Mouse (Mus musculus) forebrain, embryonic 14.5 days (tissue): Measurements from ENCODE around the gene Sema6d. TPM values are rescaled to one million over a fixed set of nuclear protein-coding genes. Genes with fewer than 3 reads are reported as not detected.
A peak's percentile ranks its signal among the peaks of the same experiment; 100 is the strongest.

Experiments used
- ATAC-seq: fragments of 200-750 bp; cut with Nextera tagmentation; 2 replicates; pipeline ENCODE4 v1.8.0; 2017; ENCODE audit warnings: mild to moderate bottlenecking, moderate library complexity
- DNase-seq: peaks from one replicate; pipeline ENCODE4 v3.0.0-alpha.2; 2015; ENCODE audit warnings: low spot score
- H3K27ac ChIP-seq: fragments of 300-500 bp; sonication (generic); 2 replicates; pipeline ENCODE4 v1.5.1; 2014; ENCODE audit warnings: low read depth, mild to moderate bottlenecking, control low read depth, low read length, moderate library complexity
- H3K27me3 ChIP-seq: fragments of 300-500 bp; sonication (generic); replicated peaks from 2 replicates; pipeline ENCODE4 v1.6.1; 2014; ENCODE audit warnings: low read length, control low read depth, mixed read lengths; ENCODE audit not compliant: control insufficient read depth, insufficient read depth
- H3K36me3 ChIP-seq: fragments of 300-500 bp; sonication (generic); 2 replicates; pipeline ENCODE4 v1.6.1; 2014; ENCODE audit warnings: low read length, control low read depth; ENCODE audit not compliant: control insufficient read depth, insufficient read depth
- H3K4me1 ChIP-seq: fragments of 300-500 bp; sonication (generic); 2 replicates; pipeline ENCODE4 v1.6.1; 2014; ENCODE audit warnings: antibody characterized with exemption, low read length, control low read depth; ENCODE audit not compliant: control insufficient read depth, insufficient read depth
- H3K4me2 ChIP-seq: fragments of 300-500 bp; sonication (generic); 2 replicates; pipeline ENCODE4 v1.6.1; 2014; ENCODE audit warnings: mild to moderate bottlenecking, control low read depth, low read length
- H3K4me3 ChIP-seq: fragments of 300-500 bp; sonication (generic); 2 replicates; pipeline ENCODE4 v1.5.1; 2014; ENCODE audit warnings: low read depth, low read length, control low read depth
- H3K9ac ChIP-seq: fragments of 300-500 bp; sonication (generic); 2 replicates; pipeline ENCODE4 v1.6.1; 2014; ENCODE audit warnings: mild to moderate bottlenecking, low read length, control low read depth, moderate library complexity
- H3K9me3 ChIP-seq: fragments of 300-500 bp; sonication (generic); replicated peaks from 2 replicates; pipeline ENCODE4 v1.6.1; 2016; ENCODE audit warnings: low read length, control low read depth, mixed read lengths; ENCODE audit not compliant: control insufficient read depth
- WGBS: fragments of 180-500 bp; shearing (Covaris S2); extraction: QIAGEN DNeasy Blood & Tissue Kit; methylation state at CpG from one replicate; pipeline ENCODE4 v1.1.7; 2014; 5-methylcytosine and 5-hydroxymethylcytosine counted together
- polyA plus RNA-seq: library from polyadenylated mRNA; unstranded; fragments of >200 nt; fragmentation: Nextera tagmentation; extraction: Ambion mirVana; gene quantifications from 2 replicates; pipeline ENCODE4 v1.2.1, GENCODE M21; 2014

Gene Sema6d
- polyA plus RNA-seq, 1 experiment from 2014 or later, result 15.7 TPM

DNA sequence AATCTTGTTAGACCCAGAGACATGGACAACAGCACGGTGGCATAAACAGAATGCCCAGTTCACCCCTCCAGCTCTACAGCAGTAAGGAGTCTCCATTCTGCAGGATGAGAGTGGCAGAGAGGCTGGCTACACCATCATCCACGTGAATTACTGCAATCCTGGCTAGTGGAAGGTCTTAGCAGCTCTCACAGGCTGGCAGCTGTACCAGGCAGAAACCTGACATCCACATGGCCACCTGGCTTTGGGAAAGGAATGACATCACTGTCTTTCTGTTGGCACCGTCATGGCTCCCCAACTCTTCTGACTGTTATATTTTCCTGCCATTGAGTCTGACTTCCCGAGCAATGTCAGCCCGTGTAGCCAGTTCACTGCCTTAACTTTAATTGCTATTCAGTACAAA, 474.0 kb downstream of the Sema6d start:
- ATAC-seq, result no peak
- WGBS, result 87% methylated on average over 5 of the region's 5 CpGs
- H3K4me3 ChIP-seq, result no peak overlapping the region
- H3K27me3 ChIP-seq, result no peaks in the 10 kb centered on the region
- no peak overlapping the region for H3K4me2 ChIP-seq
- H3K27ac ChIP-seq, result no peak overlapping the region
- no peaks in the 10 kb centered on the region for H3K4me1 ChIP-seq
- H3K9me3 ChIP-seq, result no peaks in the 10 kb centered on the region
- no peak for DNase-seq
- H3K36me3 ChIP-seq, result no peaks in the 10 kb centered on the region
- H3K9ac ChIP-seq, result no peak overlapping the region

GRCm38 (mm10) chr2:124573734-124574133, 484.0 kb downstream of the Sema6d start:
- DNase-seq (no peak), ATAC-seq (no peak)
- no peak overlapping the region for H3K4me3 ChIP-seq
- H3K9ac ChIP-seq, result no peak overlapping the region
- H3K9me3 ChIP-seq, result no peaks in the 10 kb centered on the region
- H3K27me3 ChIP-seq, result no peaks in the 10 kb centered on the region
- H3K27ac ChIP-seq, result no peak overlapping the region
- H3K4me1 ChIP-seq, result no peaks in the 10 kb centered on the region
- H3K4me2 ChIP-seq, result no peak overlapping the region
- 83% methylated on average over 4 of the region's 4 CpGs for WGBS
- no peaks in the 10 kb centered on the region for H3K36me3 ChIP-seq

- Histone ChIP-seq H3K9ac (no peak overlapping the region), H3K27ac (no peak overlapping the region), H3K4me1 (no peaks in the 10 kb centered on the region), H3K9me3 (no peaks in the 10 kb centered on the region), H3K27me3 (no peaks in the 10 kb centered on the region), H3K36me3 (no peaks in the 10 kb centered on the region), H3K4me3 (no peak overlapping the region), H3K4me2 (no peak overlapping the region)
- 91% methylated on average over 2 of the region's 2 CpGs for WGBS
- DNase-seq (no peak), ATAC-seq (no peak)
Measured at GRCm38 (mm10) chr2:124576053-124576452, 486.3 kb downstream of the Sema6d start.

GRCm38 (mm10) chr2:124583561-124583960, 493.8 kb downstream of the Sema6d start:
- WGBS, result 70% methylated on average over 7 of the region's 7 CpGs

GRCm38 (mm10) chr2:124592750-124593149, 503.0 kb downstream of the Sema6d start:
- Histone ChIP-seq H3K4me3 (no peak overlapping the region), H3K4me1 (no peaks in the 10 kb centered on the region), H3K27me3 (no peaks in the 10 kb centered on the region), H3K27ac (no peak overlapping the region), H3K4me2 (no peak overlapping the region), H3K9ac (no peak overlapping the region), H3K36me3 (no peaks in the 10 kb centered on the region), H3K9me3 (no peaks in the 10 kb centered on the region)
- no peak for DNase-seq
- no peak for ATAC-seq
- WGBS, result 93% methylated on average over 4 of the region's 4 CpGs

More at GRCm38 (mm10) chr2:124583561-124583960, 493.8 kb downstream of the Sema6d start:
- no peak overlapping the region for H3K4me3 ChIP-seq
- no peak overlapping the region for H3K9ac ChIP-seq
- no peaks in the 10 kb centered on the region for H3K27me3 ChIP-seq
- H3K4me2 ChIP-seq, result no peak overlapping the region
- no peak for ATAC-seq
- H3K36me3 ChIP-seq, result no peaks in the 10 kb centered on the region
- peak; percentile 5 for DNase-seq
- no peaks in the 10 kb centered on the region for H3K4me1 ChIP-seq
- no peaks in the 10 kb centered on the region for H3K9me3 ChIP-seq
- H3K27ac ChIP-seq, result no peak overlapping the region

GRCm38 (mm10) chr2:124599014-124599413, 509.2 kb downstream of the Sema6d start:
- DNase-seq (no peak), ATAC-seq (no peak)
- Histone ChIP-seq H3K4me2 (no peak overlapping the region), H3K4me3 (no peak overlapping the region), H3K27me3 (no peaks in the 10 kb centered on the region), H3K36me3 (no peaks in the 10 kb centered on the region), H3K4me1 (no peaks in the 10 kb centered on the region; the same call in 1 of the 2 replicates), H3K27ac (no peak overlapping the region), H3K9ac (no peak overlapping the region), H3K9me3 (no peaks in the 10 kb centered on the region)
- 80% methylated on average over 3 of the region's 3 CpGs for WGBS

DNA sequence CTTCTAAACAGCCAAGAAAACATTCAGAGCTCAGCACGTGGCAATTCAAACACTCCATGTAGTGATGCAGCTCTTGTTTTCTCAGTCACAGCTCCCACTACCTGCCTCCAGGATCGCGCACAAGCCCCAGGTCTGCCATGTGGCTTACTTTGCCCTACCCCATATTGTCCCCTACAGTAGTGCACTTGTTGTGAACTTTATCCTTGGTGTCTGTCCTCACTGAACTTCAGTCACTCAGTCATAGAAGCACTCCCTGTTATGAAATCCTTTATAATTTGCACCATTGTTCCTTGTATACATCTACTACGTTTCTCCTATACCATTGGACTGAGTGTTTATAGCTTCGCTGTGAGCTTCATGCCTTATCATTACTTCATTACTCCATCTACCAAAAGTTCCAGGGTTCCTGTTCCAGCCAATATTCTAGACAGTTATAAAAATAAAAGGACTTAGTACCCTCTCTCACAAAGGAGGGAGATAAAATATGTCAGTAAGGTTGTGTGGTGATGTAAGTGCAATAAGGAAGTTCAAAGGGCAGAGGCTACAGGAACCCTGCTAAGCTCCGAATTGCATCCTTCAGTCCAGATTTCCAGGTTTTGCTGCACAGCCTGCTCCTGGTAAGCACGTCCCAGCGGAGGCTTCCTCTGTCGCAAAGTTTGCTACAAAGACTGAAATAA, 512.1 kb downstream of the Sema6d start:
- no peaks in the 10 kb centered on the region for H3K36me3 ChIP-seq
- H3K4me2 ChIP-seq, result no peak overlapping the region
- DNase-seq (no peak), ATAC-seq (no peak)
- no peaks in the 10 kb centered on the region for H3K27me3 ChIP-seq
- WGBS, result 81% methylated on average over 9 of the region's 9 CpGs
- no peak overlapping the region for H3K9ac ChIP-seq
- H3K4me1 ChIP-seq, result no peaks in the 10 kb centered on the region; the same call in 1 of the 2 replicates
- H3K27ac ChIP-seq, result no peak overlapping the region
- H3K4me3 ChIP-seq, result no peak overlapping the region
- no peaks in the 10 kb centered on the region for H3K9me3 ChIP-seq

DNA sequence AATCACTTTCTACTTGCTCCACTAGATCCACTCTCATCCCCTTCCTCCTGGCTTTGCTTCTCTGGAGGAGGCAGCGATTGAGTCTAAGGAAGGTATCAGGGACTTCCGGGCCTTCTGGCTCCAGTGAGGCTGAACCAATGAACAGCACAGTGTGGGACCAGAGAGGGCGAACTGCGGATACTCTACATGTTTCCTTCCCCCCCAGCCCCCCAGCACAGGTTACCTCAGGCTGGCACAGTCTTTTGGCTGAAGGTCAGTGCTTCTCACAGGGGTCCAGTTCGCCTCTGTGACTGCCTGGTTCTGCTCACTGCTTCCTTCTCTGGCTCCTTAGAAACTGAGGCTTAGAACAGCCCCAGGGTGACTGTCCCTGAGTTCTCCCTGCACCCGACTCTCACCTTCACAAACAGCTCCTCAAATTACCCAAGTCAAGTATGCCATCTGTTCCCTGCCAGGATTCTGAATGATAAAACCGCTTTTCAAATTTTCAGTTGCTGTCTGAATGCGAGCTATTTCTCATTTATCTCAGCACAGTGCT, 512.7 kb downstream of the Sema6d start:
- no peak for DNase-seq
- Histone ChIP-seq H3K4me2 (no peak overlapping the region), H3K4me3 (no peak overlapping the region), H3K4me1 (no peaks in the 10 kb centered on the region; the same call in 1 of the 2 replicates), H3K9me3 (no peaks in the 10 kb centered on the region), H3K36me3 (no peaks in the 10 kb centered on the region), H3K27me3 (0 out of 2 replicates have a peak, but pooled peaks cover 3% of the 10 kb centered on the region), H3K9ac (no peak overlapping the region), H3K27ac (no peak overlapping the region)
- ATAC-seq, result peak; percentile 52; the same call in 1 of the 2 replicates
- WGBS, result 53% methylated on average over 8 of the region's 8 CpGs

DNA sequence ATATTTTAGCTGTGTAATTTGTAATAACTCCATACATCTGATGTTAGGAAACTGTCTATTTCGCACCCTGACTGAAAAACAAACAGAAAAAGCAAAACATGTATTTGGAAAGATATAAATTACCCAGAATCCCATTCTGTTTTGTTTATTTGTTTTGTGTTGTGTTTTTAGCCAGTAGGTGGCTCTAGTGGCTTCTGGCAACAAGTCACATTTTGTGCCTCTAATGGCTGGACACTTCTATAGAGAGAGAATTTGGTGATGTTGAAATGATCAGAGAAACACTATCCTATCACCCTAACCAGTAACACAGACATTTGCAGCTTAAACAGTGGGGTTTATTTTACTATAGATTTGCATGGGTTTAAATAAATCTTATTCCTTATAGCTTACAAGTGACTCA, 515.6 kb downstream of the Sema6d start:
- Histone ChIP-seq H3K9ac (no peak overlapping the region), H3K4me3 (no peak overlapping the region), H3K4me2 (no peak overlapping the region), H3K27ac (no peak overlapping the region), H3K4me1 (peaks cover 5% of the 10 kb centered on the region; the same call in 1 of the 2 replicates), H3K27me3 (0 out of 2 replicates have a peak, but pooled peaks cover 9% of the 10 kb centered on the region), H3K9me3 (no peaks in the 10 kb centered on the region), H3K36me3 (no peaks in the 10 kb centered on the region)
- no peak for ATAC-seq
- 88% methylated on average over 1 of the region's 1 CpGs for WGBS
- no peak for DNase-seq
